Mouse (Mus musculus): Measurements from ENCODE around the gene Olfr380. TPM values are rescaled to one million over a fixed set of nuclear protein-coding genes. Genes with fewer than 3 reads are reported as not detected.

Gene Olfr380
- polyA plus RNA-seq (2012; rRNA removed): not detected in 2 replicates

GRCm38 (mm10) chr11:73457408-73457807, at the start of gene Olfr380:
Olfr380 (minus strand) TSS chr11:73457508.

GRCm38 (mm10) chr11:73491503-73491902, 34.2 kb upstream of the Olfr380 start, which contains the start of gene Olfr381:
Olfr381 (minus strand) TSS chr11:73491603.

GRCm38 (mm10) chr11:73428377-73428776, 28.9 kb downstream of the Olfr380 start, which contains the start of gene Olfr378:
Olfr378 (minus strand) TSS chr11:73428477.

Other genes with a start within 250 kb of the Olfr380 start
- 0.41 and 0.50 TPM in 2 replicates for gene Trpv1, start 223.2 kb downstream of the Olfr380 start, polyA plus RNA-seq (2012; rRNA removed)
- 4.7 and 7.5 TPM in 2 replicates for gene Trpv3, start 190.1 kb downstream of the Olfr380 start, polyA plus RNA-seq (2012; rRNA removed)
- gene Aspa, start 127.9 kb downstream of the Olfr380 start, polyA plus RNA-seq (2012; rRNA removed): 0.41 TPM in 2 replicates
- gene Gm49340, start 127.8 kb downstream of the Olfr380 start, polyA plus RNA-seq (2012; rRNA removed): not detected in 2 replicates
- not detected in 2 replicates for gene Spata22, start 127.8 kb downstream of the Olfr380 start, polyA plus RNA-seq (2012; rRNA removed)
- 0.10 TPM in 1 of 2 replicates, not detected in the other for gene Olfr20, start 106.7 kb downstream of the Olfr380 start, polyA plus RNA-seq (2012; rRNA removed)
- not detected in 2 replicates for gene Olfr376, start 86.3 kb downstream of the Olfr380 start, polyA plus RNA-seq (2012; rRNA removed)
- not detected in 2 replicates for gene Olfr1, start 57.9 kb downstream of the Olfr380 start, polyA plus RNA-seq (2012; rRNA removed)
- not detected in 2 replicates for gene Olfr378, start 29.0 kb downstream of the Olfr380 start, polyA plus RNA-seq (2012; rRNA removed)
- not detected in 2 replicates for gene Olfr381, start 34.1 kb upstream of the Olfr380 start, polyA plus RNA-seq (2012; rRNA removed)
- not detected in 2 replicates for gene Olfr382, start 59.7 kb upstream of the Olfr380 start, polyA plus RNA-seq (2012; rRNA removed)
- gene Olfr385, start 135.5 kb upstream of the Olfr380 start, polyA plus RNA-seq (2012; rRNA removed): not detected in 2 replicates
- not detected in 2 replicates for gene Olfr384, start 141.1 kb upstream of the Olfr380 start, polyA plus RNA-seq (2012; rRNA removed)
- gene Zfp735, start 231.3 kb upstream of the Olfr380 start, polyA plus RNA-seq (2012; rRNA removed): not detected in 2 replicates

Data from colon, adult 2 months (tissue).